Mouse (Mus musculus) thymus, postnatal 14 days (tissue): ENCODE data around the gene Pomgnt1.

ENCODE experiments used
- DNase-seq: peaks from one replicate; pipeline ENCODE4 v3.0.0; 2021

Gene Pomgnt1

GRCm38 (mm10) chr4:116174466-116175116 lies 51.0 kb downstream of the Pomgnt1 start:
- DNase-seq: no peak

GRCm38 (mm10) chr4:116175136-116175535 lies 51.5 kb downstream of the Pomgnt1 start:
- no peak for DNase-seq

GRCm38 (mm10) chr4:116175711-116176542 lies 52.3 kb downstream of the Pomgnt1 start:
- DNase-seq: no peak

- DNase-seq: peak; percentile 71
Measured at GRCm38 (mm10) chr4:116176543-116176988, 52.9 kb downstream of the Pomgnt1 start.

- DNase-seq: peak; percentile 19
Measured at GRCm38 (mm10) chr4:116177140-116177539, 53.5 kb downstream of the Pomgnt1 start.

- no peak for DNase-seq
Measured at GRCm38 (mm10) chr4:116182079-116182478, 58.4 kb downstream of the Pomgnt1 start.

GRCm38 (mm10) chr4:116182745-116183144 lies 59.1 kb downstream of the Pomgnt1 start:
- DNase-seq: no peak

GRCm38 (mm10) chr4:116185083-116185482 lies 61.4 kb downstream of the Pomgnt1 start:
- no peak for DNase-seq

GRCm38 (mm10) chr4:116192286-116192835 lies 68.7 kb downstream of the Pomgnt1 start:
- no peak for DNase-seq

GRCm38 (mm10) chr4:116193583-116194383 lies 70.1 kb downstream of the Pomgnt1 start:
- no peak for DNase-seq

- DNase-seq: peak; percentile 40
Measured at GRCm38 (mm10) chr4:116198422-116198821, 74.8 kb downstream of the Pomgnt1 start.

- no peak for DNase-seq
Measured at GRCm38 (mm10) chr4:116204422-116204821, 80.8 kb downstream of the Pomgnt1 start.

- no peak for DNase-seq
Measured at GRCm38 (mm10) chr4:116206531-116206930, 82.9 kb downstream of the Pomgnt1 start.

- no peak for DNase-seq
Measured at GRCm38 (mm10) chr4:116208891-116209290, 85.3 kb downstream of the Pomgnt1 start.
